Mouse (Mus musculus): ENCODE data around the gene Prdm10. TPM values are rescaled to one million over a fixed set of nuclear protein-coding genes. Genes with fewer than 3 reads are reported as not detected.

The Prdm10 gene
- polyA plus RNA-seq (2016; fragmentation: Nextera tagmentation; extraction: Ambion mirVana): 6.7 and 7.8 TPM in 2 replicates

DNA sequence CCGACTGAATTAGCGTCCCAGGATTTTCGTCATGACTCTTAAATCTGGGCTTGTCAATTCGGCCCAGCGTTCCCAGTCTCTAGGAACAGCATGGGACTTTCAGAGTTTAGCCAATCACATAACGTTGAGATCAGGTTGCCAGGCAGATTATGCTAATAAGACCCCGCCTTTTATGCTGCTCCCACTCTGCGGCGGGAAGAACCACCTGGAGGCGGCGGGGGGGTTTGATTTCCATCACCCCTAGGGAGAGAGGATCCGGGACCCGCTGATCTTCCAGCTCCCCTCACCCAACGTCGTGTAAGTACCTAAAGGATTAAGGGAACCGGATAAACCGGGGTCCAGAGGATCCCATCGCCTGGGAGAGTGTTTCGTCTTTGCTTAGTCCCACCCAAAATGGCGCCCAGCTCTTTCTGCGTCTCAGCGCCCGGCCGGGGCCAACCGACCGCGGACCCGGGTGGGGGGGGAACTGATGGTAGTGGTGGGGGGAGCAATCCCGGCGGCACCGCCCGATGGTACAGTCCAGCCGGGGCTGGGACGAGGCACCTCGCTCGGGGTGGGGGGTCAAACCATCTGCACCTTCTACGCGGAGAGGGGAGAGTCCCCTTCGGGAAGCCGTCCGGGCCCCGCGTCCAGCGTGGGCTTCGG is at the start of gene Prdm10:
Gene Prdm10 (plus strand): TSS at position 173 of the 645 bp plus-strand sequence.
- Histone ChIP-seq H3K27me3 (no peaks in the 10 kb centered on the region), H3K9me3 (no peaks in the 10 kb centered on the region), H3K27ac (peak within 1 kb of the TSS; percentile 100), H3K9ac (peak within 1 kb of the TSS; percentile 97), H3K4me1 (peaks cover 19% of the 10 kb centered on the region), H3K4me2 (replicated peaks) (peak within 1 kb of the TSS; percentile 59), H3K4me3 (peak within 1 kb of the TSS; percentile 78), H3K36me3 (no peaks in the 10 kb centered on the region)
- WGBS: 1% methylated on average over 35 of the region's 45 CpGs
- ATAC-seq (ENCODE audit: insufficient number of reproducible peaks, insufficient read depth, low FRiP score, low TSS enrichment): peak; percentile 92

DNA sequence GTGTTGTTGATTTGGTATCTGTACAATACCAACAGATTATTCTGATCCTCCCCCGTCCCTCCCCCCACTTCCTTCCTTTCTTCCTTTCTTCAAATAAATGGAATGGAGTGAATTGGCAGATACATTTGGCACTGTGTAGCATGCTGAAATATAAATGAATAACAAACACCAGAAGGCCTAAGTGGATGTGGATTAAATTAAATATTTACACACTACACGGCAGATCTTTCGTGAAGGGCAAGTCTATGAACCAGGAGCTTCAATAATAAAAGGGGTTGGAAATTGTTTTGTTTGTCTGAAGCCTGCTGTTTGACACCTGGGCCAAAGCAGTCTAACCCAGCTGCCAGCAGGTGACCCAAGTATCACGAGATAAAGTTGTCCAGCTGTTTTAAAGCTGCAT is 45.3 kb upstream of the Prdm10 start:
- no peak overlapping the region for H3K4me2 ChIP-seq (replicated peaks)
- no peak overlapping the region for H3K27ac ChIP-seq
- no peak overlapping the region for H3K4me3 ChIP-seq
- no peaks in the 10 kb centered on the region for H3K27me3 ChIP-seq
- no peak overlapping the region for H3K9ac ChIP-seq
- peaks cover 6% of the 10 kb centered on the region; the same call in 1 of the 2 replicates for H3K4me1 ChIP-seq
- H3K9me3 ChIP-seq: no peaks in the 10 kb centered on the region
- no peaks in the 10 kb centered on the region for H3K36me3 ChIP-seq
- WGBS: 56% methylated on average over 4 of the region's 4 CpGs
- ATAC-seq (ENCODE audit: insufficient number of reproducible peaks, insufficient read depth, low FRiP score, low TSS enrichment): no peak

DNA sequence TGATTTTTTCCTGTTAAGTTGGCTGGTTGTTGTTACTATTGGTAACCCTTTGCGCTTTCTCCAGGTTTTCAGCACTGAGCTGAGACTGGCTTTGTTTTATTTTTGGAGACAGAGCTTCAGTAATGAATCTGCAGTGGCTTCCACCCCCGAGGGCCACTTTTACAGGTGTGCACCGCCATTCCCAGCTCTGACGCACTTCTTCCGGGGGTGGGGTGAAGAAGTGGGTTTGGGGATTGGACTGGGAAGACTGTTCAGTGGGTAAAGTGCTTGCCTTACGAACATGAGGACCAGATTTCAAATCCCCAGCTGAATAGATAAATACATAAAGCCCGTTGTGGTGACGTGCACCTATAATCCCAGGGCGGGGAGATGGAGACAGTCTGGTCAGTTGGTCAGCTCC is 44.8 kb upstream of the Prdm10 start:
- Histone ChIP-seq H3K4me3 (no peak overlapping the region), H3K9me3 (no peaks in the 10 kb centered on the region), H3K27me3 (no peaks in the 10 kb centered on the region), H3K4me2 (replicated peaks) (no peak overlapping the region), H3K9ac (no peak overlapping the region), H3K27ac (no peak overlapping the region), H3K4me1 (peaks cover 6% of the 10 kb centered on the region; the same call in 1 of the 2 replicates), H3K36me3 (no peaks in the 10 kb centered on the region)
- WGBS: 80% methylated on average over 9 of the region's 9 CpGs
- ATAC-seq (ENCODE audit: insufficient number of reproducible peaks, insufficient read depth, low FRiP score, low TSS enrichment): no peak

DNA sequence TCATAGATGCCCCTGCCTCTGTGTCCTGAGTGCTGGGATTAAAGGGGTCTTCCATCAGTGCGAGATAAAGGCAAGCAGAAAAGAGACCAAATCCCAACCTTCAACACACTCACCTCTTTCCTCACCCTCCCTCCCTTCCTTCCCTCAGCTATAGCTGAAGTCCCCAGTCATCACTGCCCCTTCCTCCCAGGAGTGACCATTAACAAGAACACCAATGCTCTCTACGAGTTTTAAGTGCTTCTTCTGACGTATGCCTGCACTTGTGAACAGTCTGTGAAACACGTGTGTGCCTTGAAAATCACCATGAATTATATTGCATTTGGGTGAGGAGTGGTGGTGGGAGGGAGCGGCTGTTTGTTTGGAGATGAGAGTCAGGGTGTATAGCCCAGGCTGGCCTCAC is 44.3 kb upstream of the Prdm10 start:
- ATAC-seq (ENCODE audit: insufficient number of reproducible peaks, insufficient read depth, low FRiP score, low TSS enrichment): no peak
- H3K27me3 ChIP-seq: no peaks in the 10 kb centered on the region
- no peak overlapping the region for H3K9ac ChIP-seq
- no peak overlapping the region for H3K4me3 ChIP-seq
- no peaks in the 10 kb centered on the region for H3K36me3 ChIP-seq
- WGBS: 74% methylated on average over 5 of the region's 5 CpGs
- H3K4me2 ChIP-seq (replicated peaks): no peak overlapping the region
- no peak overlapping the region for H3K27ac ChIP-seq
- peaks cover 7% of the 10 kb centered on the region; the same call in 1 of the 2 replicates for H3K4me1 ChIP-seq
- H3K9me3 ChIP-seq: no peaks in the 10 kb centered on the region

DNA sequence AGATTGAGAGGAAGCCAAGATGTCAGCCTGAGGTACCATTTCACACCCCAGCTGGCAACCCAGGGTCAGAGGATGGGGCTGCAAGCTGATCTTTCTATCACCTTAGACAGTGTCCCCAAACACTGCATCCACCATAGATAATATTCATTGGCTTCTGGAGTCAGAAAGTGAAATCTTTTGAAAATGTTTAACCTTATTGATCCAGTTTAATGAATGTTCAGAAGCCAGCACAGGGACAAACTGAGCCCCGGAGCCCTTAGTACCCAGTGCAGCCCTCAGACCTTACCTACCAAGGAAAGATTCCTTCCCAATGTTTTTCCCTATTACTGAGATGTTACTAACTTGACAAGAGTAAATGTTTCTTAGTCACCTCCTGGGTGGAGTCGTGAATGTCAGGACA is 41.8 kb upstream of the Prdm10 start:
- no peaks in the 10 kb centered on the region for H3K9me3 ChIP-seq
- no peaks in the 10 kb centered on the region for H3K36me3 ChIP-seq
- H3K4me1 ChIP-seq: 0 out of 2 replicates have a peak, but pooled peaks cover 3% of the 10 kb centered on the region
- no peaks in the 10 kb centered on the region for H3K27me3 ChIP-seq
- H3K4me2 ChIP-seq (replicated peaks): no peak overlapping the region
- no peak overlapping the region for H3K4me3 ChIP-seq
- no peak overlapping the region for H3K9ac ChIP-seq
- no peak for ATAC-seq (ENCODE audit: insufficient number of reproducible peaks, insufficient read depth, low FRiP score, low TSS enrichment)
- H3K27ac ChIP-seq: no peak overlapping the region
- 77% methylated on average over 2 of the region's 2 CpGs for WGBS

DNA sequence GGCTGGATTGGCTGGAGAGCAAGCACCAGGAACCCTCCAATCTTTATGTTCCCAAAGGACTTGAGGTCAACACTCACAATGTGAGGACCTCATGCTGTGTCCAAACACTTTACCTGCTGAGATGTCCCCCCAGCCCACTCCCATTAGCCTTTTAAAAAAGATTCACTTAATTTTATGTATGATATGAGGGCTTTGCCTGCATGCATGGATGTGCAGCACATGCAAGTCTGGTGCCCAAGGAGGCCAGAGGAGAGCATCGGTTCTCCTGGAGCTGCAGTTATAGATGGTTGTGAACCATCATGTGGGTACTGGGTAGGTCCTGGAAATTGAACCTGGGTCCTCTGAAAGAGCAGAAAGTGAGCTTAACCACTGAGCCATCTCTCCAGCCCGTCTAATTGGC is 40.8 kb upstream of the Prdm10 start:
- H3K36me3 ChIP-seq: no peaks in the 10 kb centered on the region
- ATAC-seq (ENCODE audit: insufficient number of reproducible peaks, insufficient read depth, low FRiP score, low TSS enrichment): no peak
- H3K27ac ChIP-seq: no peak overlapping the region
- H3K9me3 ChIP-seq: no peaks in the 10 kb centered on the region
- H3K4me2 ChIP-seq (replicated peaks): no peak overlapping the region
- H3K27me3 ChIP-seq: no peaks in the 10 kb centered on the region
- H3K4me1 ChIP-seq: 0 out of 2 replicates have a peak, but pooled peaks cover 3% of the 10 kb centered on the region
- H3K9ac ChIP-seq: no peak overlapping the region
- no peak overlapping the region for H3K4me3 ChIP-seq
- whole genome bisulfite sequencing: 86% methylated on average over 2 of the region's 2 CpGs

DNA sequence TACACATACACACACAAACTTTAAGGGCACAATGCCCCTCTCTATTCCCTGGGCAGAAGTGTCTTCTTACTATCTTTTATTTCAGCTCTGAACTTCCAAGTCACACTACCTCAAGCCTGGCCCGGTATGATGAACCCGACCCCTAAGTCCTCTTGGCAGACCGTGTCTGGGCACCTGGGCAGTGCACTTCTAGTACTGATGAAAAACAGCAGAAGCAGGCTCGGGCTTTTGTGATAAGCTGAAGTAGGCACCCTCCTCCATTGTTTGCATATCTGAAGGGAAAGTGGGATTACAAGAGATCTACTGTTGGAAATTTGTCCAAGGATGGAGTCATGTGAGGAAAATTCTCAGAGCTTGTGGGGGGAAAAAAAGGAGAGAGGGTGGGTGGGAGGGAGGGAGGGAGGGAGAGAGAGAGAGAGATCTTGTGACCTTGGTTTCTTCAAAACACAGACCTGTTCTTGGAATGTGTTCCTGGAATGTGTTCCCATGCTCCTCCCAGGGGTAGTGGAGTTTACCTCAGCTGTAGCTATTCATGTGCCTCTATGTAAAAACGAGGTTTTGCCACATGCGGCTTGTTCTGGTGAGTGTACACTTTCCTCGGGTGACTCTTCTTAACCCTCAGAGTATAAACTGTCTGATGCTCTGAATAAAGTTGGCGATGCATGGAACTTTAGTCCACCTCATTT is 39.7 kb upstream of the Prdm10 start:
- ATAC-seq (ENCODE audit: insufficient number of reproducible peaks, insufficient read depth, low FRiP score, low TSS enrichment): no peak
- 80% methylated on average over 8 of the region's 8 CpGs for WGBS
- no peak overlapping the region for H3K27ac ChIP-seq

DNA sequence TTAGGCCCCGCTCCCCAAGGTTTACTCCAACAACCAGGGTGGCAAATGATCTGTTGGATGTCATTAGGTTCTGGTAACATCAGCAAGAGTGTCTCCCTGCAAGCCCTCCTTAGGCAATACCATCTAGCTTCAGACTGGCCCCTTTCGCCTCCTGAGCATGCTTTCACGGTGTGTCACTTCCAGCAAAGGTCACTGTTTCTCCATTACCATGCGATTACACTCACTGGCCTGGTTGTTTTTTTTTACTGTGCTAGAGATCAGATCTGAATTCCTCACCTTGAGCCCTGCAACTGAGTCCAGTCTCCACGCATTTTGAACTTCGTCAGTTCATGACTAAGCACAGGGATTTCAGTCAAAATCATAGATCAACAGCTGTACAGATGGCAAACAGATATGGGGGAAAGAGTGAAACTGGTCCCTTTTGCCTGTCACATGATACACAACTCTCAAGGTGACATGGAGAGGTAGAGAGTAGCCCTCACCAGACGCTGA is 39.1 kb upstream of the Prdm10 start:
- Histone ChIP-seq H3K4me1 (0 out of 2 replicates have a peak, but pooled peaks cover 3% of the 10 kb centered on the region), H3K36me3 (no peaks in the 10 kb centered on the region), H3K27me3 (no peaks in the 10 kb centered on the region), H3K4me2 (replicated peaks) (no peak overlapping the region), H3K27ac (no peak overlapping the region), H3K9me3 (no peaks in the 10 kb centered on the region), H3K9ac (no peak overlapping the region), H3K4me3 (no peak overlapping the region)
- 80% methylated on average over 7 of the region's 7 CpGs for WGBS
- ATAC-seq (ENCODE audit: insufficient number of reproducible peaks, insufficient read depth, low FRiP score, low TSS enrichment): no peak

More for the DNA sequence above, 39.7 kb upstream of the Prdm10 start:
- no peak overlapping the region for H3K4me3 ChIP-seq
- 0 out of 2 replicates have a peak, but pooled peaks cover 3% of the 10 kb centered on the region for H3K4me1 ChIP-seq
- no peak overlapping the region for H3K4me2 ChIP-seq (replicated peaks)
- no peak overlapping the region for H3K9ac ChIP-seq
- H3K9me3 ChIP-seq: no peaks in the 10 kb centered on the region
- H3K27me3 ChIP-seq: no peaks in the 10 kb centered on the region
- H3K36me3 ChIP-seq: no peaks in the 10 kb centered on the region

DNA sequence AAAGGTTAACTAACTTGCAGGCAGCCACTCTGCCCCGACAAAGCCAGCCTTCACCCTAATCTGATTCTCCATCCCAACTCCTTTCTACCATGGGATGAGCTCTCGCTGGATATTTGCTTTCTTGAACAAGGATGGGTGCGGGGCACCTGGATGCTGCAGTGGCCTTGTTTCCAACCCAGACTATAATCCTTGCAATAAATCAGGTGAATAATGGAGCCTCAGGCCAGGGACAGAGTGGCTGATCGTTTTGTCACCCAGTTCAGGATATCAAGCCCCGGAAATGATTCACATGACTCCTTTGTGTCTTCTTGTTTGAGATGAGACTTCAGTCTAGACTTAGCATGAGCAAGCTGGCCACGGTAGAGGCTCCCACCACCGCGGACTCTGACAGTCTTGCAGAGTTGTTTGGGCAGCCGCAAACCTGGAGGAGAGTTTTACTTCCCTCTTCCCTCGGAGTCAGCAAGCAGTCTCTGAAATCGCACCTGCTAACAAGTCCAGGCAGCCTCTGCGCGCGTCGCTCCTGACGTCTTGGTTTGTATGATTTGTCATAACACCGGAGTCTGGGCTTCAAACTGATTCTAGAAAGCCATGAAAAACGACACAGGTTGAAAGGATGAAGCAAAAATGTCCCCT is 36.9 kb upstream of the Prdm10 start:
- Histone ChIP-seq H3K36me3 (no peaks in the 10 kb centered on the region), H3K9me3 (no peaks in the 10 kb centered on the region), H3K4me3 (no peak overlapping the region), H3K27me3 (no peaks in the 10 kb centered on the region), H3K4me1 (0 out of 2 replicates have a peak, but pooled peaks cover 3% of the 10 kb centered on the region), H3K4me2 (replicated peaks) (no peak overlapping the region), H3K9ac (no peak overlapping the region), H3K27ac (no peak overlapping the region)
- 76% methylated on average over 18 of the region's 18 CpGs for WGBS
- ATAC-seq (ENCODE audit: insufficient number of reproducible peaks, insufficient read depth, low FRiP score, low TSS enrichment): no peak

DNA sequence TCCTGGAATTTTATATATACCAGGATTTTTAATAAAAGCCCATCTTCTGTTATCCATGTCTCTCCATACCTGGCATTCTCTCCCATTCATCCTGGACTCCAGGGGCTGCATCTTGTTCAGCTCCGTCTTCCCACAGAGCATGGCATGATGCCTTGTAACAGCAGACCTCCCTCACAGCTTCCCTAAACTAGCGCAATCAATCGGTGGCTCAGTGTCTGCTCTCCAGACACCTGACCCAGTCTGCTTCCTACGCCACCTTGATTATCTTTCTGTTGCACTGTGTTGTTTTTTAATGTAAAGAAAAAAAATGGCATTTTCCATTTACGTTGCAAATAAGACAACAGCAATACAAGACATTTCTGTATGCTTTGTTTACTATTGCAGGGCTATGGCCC is 36.4 kb upstream of the Prdm10 start:
- H3K4me2 ChIP-seq (replicated peaks): no peak overlapping the region
- H3K36me3 ChIP-seq: no peaks in the 10 kb centered on the region
- no peaks in the 10 kb centered on the region for H3K27me3 ChIP-seq
- 0 out of 2 replicates have a peak, but pooled peaks cover 3% of the 10 kb centered on the region for H3K4me1 ChIP-seq
- 80% methylated on average over 5 of the region's 5 CpGs for WGBS
- no peaks in the 10 kb centered on the region for H3K9me3 ChIP-seq
- H3K27ac ChIP-seq: no peak overlapping the region
- H3K4me3 ChIP-seq: no peak overlapping the region
- no peak for ATAC-seq (ENCODE audit: insufficient number of reproducible peaks, insufficient read depth, low FRiP score, low TSS enrichment)
- no peak overlapping the region for H3K9ac ChIP-seq

DNA sequence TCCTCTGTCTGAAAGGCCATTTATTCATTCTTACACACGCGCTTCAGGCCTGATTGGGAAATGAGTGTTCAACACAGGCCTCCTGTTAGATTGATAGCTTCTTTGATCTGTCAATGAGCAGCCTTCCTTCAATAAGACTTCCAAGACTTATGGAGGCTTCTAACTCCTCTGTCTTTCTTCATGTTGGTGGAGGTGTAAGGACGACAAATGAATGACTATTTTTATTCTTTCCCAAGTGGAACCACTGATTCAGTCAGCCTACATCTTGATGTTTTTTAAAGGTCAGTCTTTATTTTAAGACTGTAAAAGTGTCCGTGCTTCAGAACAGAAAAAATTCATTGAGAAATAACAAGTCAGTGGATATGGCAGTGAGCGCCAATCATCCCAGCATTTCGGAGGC is 35.3 kb upstream of the Prdm10 start:
- Histone ChIP-seq H3K27me3 (no peaks in the 10 kb centered on the region), H3K4me1 (0 out of 2 replicates have a peak, but pooled peaks cover 3% of the 10 kb centered on the region), H3K4me2 (replicated peaks) (no peak overlapping the region), H3K27ac (no peak overlapping the region), H3K4me3 (no peak overlapping the region), H3K9ac (no peak overlapping the region), H3K9me3 (no peaks in the 10 kb centered on the region), H3K36me3 (no peaks in the 10 kb centered on the region)
- no peak for ATAC-seq (ENCODE audit: insufficient number of reproducible peaks, insufficient read depth, low FRiP score, low TSS enrichment)
- 90% methylated on average over 6 of the region's 6 CpGs for WGBS
